9 mouse cellular contexts compared by ENCODE assay signal in genomic region chr11:3761339-3761738, GRCm38 (mm10).
DNase-seq lines count a peak whose midpoint lies in the region; ATAC-seq lines count a peak whose summit lies in the region.
"Had no signal": no experiment of that assay in that cellular context is flagged by ENCODE, and none has a peak within 500 bp of the region (broad histone marks: within the 10 kb centered on the region; RNA-seq: fewer than 3 reads in every experiment).

No protein-coding gene starts in this region.

- H3K27ac ChIP-seq in heart, embryonic 16.5 days (ENCODE audit: low read length): no peak overlapping the region
- no peak overlapping the region for H3K27ac ChIP-seq in brown adipose tissue, adult 24 weeks (replicated peaks; ENCODE audit: low read depth, low read length)
- H3K27ac ChIP-seq in hindbrain, embryonic 10.5 days: peak overlapping the region; percentile 79
- H3K27ac ChIP-seq in midbrain, embryonic 13.5 days: 0 out of 2 replicates have a peak overlapping the region, but pooled peaks have one; percentile 44

- ATAC-seq in heart, embryonic 16.5 days (replicated peaks; ENCODE audit: extremely low read depth, insufficient read depth, low FRiP score): no peak
- ATAC-seq in midbrain, embryonic 13.5 days: no peak; the same call in 1 of the 2 replicates
- ATAC-seq in megakaryocyte progenitor cell, adult 5-6 weeks (replicated peaks; ENCODE audit: poor library complexity): no peak
- ATAC-seq: Patski had no signal

- H3K4me2 ChIP-seq in heart, embryonic 16.5 days (ENCODE audit: low read depth, low read length): peak overlapping the region; percentile 93
- H3K4me2 ChIP-seq in midbrain, embryonic 13.5 days (replicated peaks): peak overlapping the region; percentile 88

- DNase-seq in heart, adult 8-10 months (ENCODE audit: low spot score): no peak
- peak; percentile 38 for DNase-seq in hindbrain, embryonic 10.5 days (ENCODE audit: low spot score)
- DNase-seq in adrenal gland, postnatal 25 days: no peak
- DNase-seq in urinary bladder, postnatal 36 days (ENCODE audit: low spot score in 2 of 2): no peak

- H3K9me3 ChIP-seq in heart, embryonic 16.5 days (replicated peaks; ENCODE audit: control insufficient read depth, low read length): no peaks in the 10 kb centered on the region
- no peaks in the 10 kb centered on the region for H3K9me3 ChIP-seq in hindbrain, embryonic 10.5 days
- H3K9me3 ChIP-seq in midbrain, embryonic 13.5 days: no peaks in the 10 kb centered on the region

- peak overlapping the region; percentile 60 for H3K4me3 ChIP-seq in heart, embryonic 16.5 days (ENCODE audit: low read length)
- peak overlapping the region; percentile 49 for H3K4me3 ChIP-seq in brown adipose tissue, adult 24 weeks (ENCODE audit: insufficient read depth, low read depth, low read length)
- peak overlapping the region; percentile 71 for H3K4me3 ChIP-seq in hindbrain, embryonic 10.5 days
- peak overlapping the region; percentile 66 for H3K4me3 ChIP-seq in midbrain, embryonic 13.5 days (replicated peaks)

- no peaks in the 10 kb centered on the region for H3K36me3 ChIP-seq in heart, embryonic 16.5 days (ENCODE audit: control insufficient read depth, insufficient read depth)
- H3K36me3 ChIP-seq in hindbrain, embryonic 10.5 days: no peaks in the 10 kb centered on the region
- H3K36me3 ChIP-seq in midbrain, embryonic 13.5 days: no peaks in the 10 kb centered on the region

- H3K9ac ChIP-seq in heart, embryonic 16.5 days (ENCODE audit: low read length): peak overlapping the region; percentile 63; the same call in 1 of the 2 replicates
- H3K9ac ChIP-seq in midbrain, embryonic 13.5 days (replicated peaks): peak overlapping the region; percentile 77

- peaks cover 43% of the 10 kb centered on the region for H3K27me3 ChIP-seq in heart, embryonic 16.5 days (ENCODE audit: control insufficient read depth, insufficient read depth, low read length)
- H3K27me3 ChIP-seq in hindbrain, embryonic 10.5 days (ENCODE audit: insufficient read depth, poor library complexity, severe bottlenecking): peaks cover 54% of the 10 kb centered on the region
- H3K27me3 ChIP-seq in midbrain, embryonic 13.5 days: peaks cover 50% of the 10 kb centered on the region

- peaks cover 7% of the 10 kb centered on the region for H3K4me1 ChIP-seq in heart, embryonic 16.5 days (ENCODE audit: control insufficient read depth, insufficient read depth, low read length)
- no peaks in the 10 kb centered on the region for H3K4me1 ChIP-seq in brown adipose tissue, adult 24 weeks (ENCODE audit: control insufficient read depth, insufficient read depth, insufficient read length, low read length)
- H3K4me1 ChIP-seq in hindbrain, embryonic 10.5 days (replicated peaks): peaks cover 21% of the 10 kb centered on the region
- H3K4me1 ChIP-seq in midbrain, embryonic 13.5 days (replicated peaks): peaks cover 15% of the 10 kb centered on the region

- WGBS in heart, embryonic 16.5 days: 19% methylated on average over 11 of the region's 11 CpGs
- WGBS in hindbrain, embryonic 10.5 days: 8% methylated on average over 11 of the region's 11 CpGs
- WGBS in midbrain, embryonic 13.5 days: 10% methylated on average over 11 of the region's 11 CpGs

Comparison
In these comparisons a context has a peak if more than half of its experiments do, and no peak if none do; other contexts are left out.
1. H3K27ac ChIP-seq: peak in hindbrain, embryonic 10.5 days (single experiment) and midbrain, embryonic 13.5 days (single experiment); none in heart, embryonic 16.5 days (single experiment) and brown adipose tissue, adult 24 weeks (single experiment).
2. Peak in every context shown above with its lines, with median percentiles within 50 percentile points of each other: H3K4me3 ChIP-seq.